18 mouse cellular contexts compared by ENCODE assay signal in genomic region chr6:127172461-127172860, GRCm38 (mm10).
"Had no signal": no experiment of that assay in that cellular context is flagged by ENCODE, and none has a peak within 500 bp of the region (broad histone marks: within the 10 kb centered on the region; RNA-seq: fewer than 3 reads in every experiment).

No protein-coding gene starts in this region.

- H3K36me3 ChIP-seq: liver, embryonic 13.5 days; midbrain, embryonic 12.5 days; midbrain, embryonic 15.5 days; neural tube, embryonic 12.5 days; stomach, embryonic 15.5 days had no signal

- ATAC-seq: midbrain, embryonic 15.5 days had no signal

- H3K4me2 ChIP-seq: liver, embryonic 13.5 days; midbrain, embryonic 12.5 days; midbrain, embryonic 15.5 days; neural tube, embryonic 12.5 days; stomach, embryonic 15.5 days had no signal

- H3K4me3 ChIP-seq: layer of hippocampus, adult 2 months; left cerebral cortex, adult 2 months; liver, embryonic 13.5 days; midbrain, embryonic 12.5 days; midbrain, embryonic 15.5 days; neural tube, embryonic 12.5 days; stomach, embryonic 15.5 days had no signal

- H3K9me3 ChIP-seq: liver, embryonic 13.5 days; midbrain, embryonic 12.5 days; midbrain, embryonic 15.5 days; neural tube, embryonic 12.5 days; stomach, embryonic 15.5 days had no signal

- H3K27ac ChIP-seq: kidney, postnatal 0 days; layer of hippocampus, adult 2 months; left cerebral cortex, adult 2 months; liver, embryonic 13.5 days; midbrain, embryonic 12.5 days; midbrain, embryonic 15.5 days; neural tube, embryonic 12.5 days; stomach, embryonic 15.5 days had no signal

- DNase-seq: kidney, postnatal 25 days; layer of hippocampus, adult 9-11 months; layer of hippocampus, postnatal 36 days; liver, embryonic 13.5 days; lung, adult 2 months; lung, postnatal 14 days; lung, postnatal 4 days; retina, postnatal 1 day; right cerebral cortex, postnatal 25 days; spleen, adult 18-20 months; thymus, postnatal 25 days had no signal

- H3K4me1 ChIP-seq: liver, embryonic 13.5 days; midbrain, embryonic 15.5 days had no signal

- H3K27me3 ChIP-seq: liver, embryonic 13.5 days; midbrain, embryonic 12.5 days; midbrain, embryonic 15.5 days; neural tube, embryonic 12.5 days; stomach, embryonic 15.5 days had no signal

- H3K9ac ChIP-seq: liver, embryonic 13.5 days; midbrain, embryonic 12.5 days; midbrain, embryonic 15.5 days; neural tube, embryonic 12.5 days; stomach, embryonic 15.5 days had no signal
